Mouse (Mus musculus) embryonic facial prominence, embryonic 14.5 days (tissue): ENCODE data around the gene Emx2. TPM values are rescaled to one million over a fixed set of nuclear protein-coding genes. Genes with fewer than 3 reads are reported as not detected.

Source experiments
- ATAC-seq: fragments of 200-750 bp; cut with Nextera tagmentation; 2 replicates; pipeline ENCODE4 v1.8.0; 2017; ENCODE audit warnings: low read depth, moderate number of reproducible peaks, moderate TSS enrichment
- DNase-seq: peaks from one replicate; pipeline ENCODE4 v3.0.0-alpha.2; 2015; ENCODE audit warnings: low spot score
- H3K27ac ChIP-seq: fragments of 300-500 bp; sonication (generic); replicated peaks from 2 replicates; pipeline ENCODE4 v1.5.1; 2014; ENCODE audit warnings: low read depth, mild to moderate bottlenecking, low read length, moderate library complexity
- H3K27me3 ChIP-seq: fragments of 300-500 bp; sonication (generic); replicated peaks from 2 replicates; pipeline ENCODE4 v1.6.1; 2014; ENCODE audit warnings: low read length; ENCODE audit not compliant: control insufficient read depth, insufficient read depth
- H3K36me3 ChIP-seq: fragments of 300-500 bp; sonication (generic); 2 replicates; pipeline ENCODE4 v1.6.1; 2014; ENCODE audit warnings: low read length, mixed read lengths; ENCODE audit not compliant: control insufficient read depth, insufficient read depth
- H3K4me1 ChIP-seq: fragments of 300-500 bp; sonication (generic); 2 replicates; pipeline ENCODE4 v1.6.1; 2014; ENCODE audit warnings: antibody characterized with exemption, low read length; ENCODE audit not compliant: control insufficient read depth, insufficient read depth
- H3K4me2 ChIP-seq: fragments of 300-500 bp; sonication (generic); 2 replicates; pipeline ENCODE4 v1.6.1; 2014; ENCODE audit warnings: low read depth, mild to moderate bottlenecking, low read length, moderate library complexity, mixed read lengths
- H3K4me3 ChIP-seq: fragments of 300-500 bp; sonication (generic); 2 replicates; pipeline ENCODE4 v1.5.1; 2014; ENCODE audit warnings: low read depth, mild to moderate bottlenecking, low read length
- H3K9ac ChIP-seq: fragments of 300-500 bp; sonication (generic); 2 replicates; pipeline ENCODE4 v1.6.1; 2014; ENCODE audit warnings: low read depth, mild to moderate bottlenecking, low read length, moderate library complexity, mixed read lengths
- H3K9me3 ChIP-seq: fragments of 300-500 bp; sonication (generic); 2 replicates; pipeline ENCODE4 v1.6.1; 2016; ENCODE audit warnings: low read length; ENCODE audit not compliant: control insufficient read depth
- WGBS: fragments of 180-500 bp; shearing (Covaris S2); extraction: QIAGEN DNeasy Blood & Tissue Kit; methylation state at CpG from one replicate; pipeline ENCODE4 v1.1.7; 2014; 5-methylcytosine and 5-hydroxymethylcytosine counted together
- polyA plus RNA-seq: library from polyadenylated mRNA; unstranded; fragments of >200 nt; fragmentation: Nextera tagmentation; extraction: Ambion mirVana; gene quantifications from 2 replicates; pipeline ENCODE4 v1.2.1, GENCODE M21; 2014

Emx2 gene
- polyA plus RNA-seq, 1 experiment from 2014 or later, result 6.9 TPM

DNA sequence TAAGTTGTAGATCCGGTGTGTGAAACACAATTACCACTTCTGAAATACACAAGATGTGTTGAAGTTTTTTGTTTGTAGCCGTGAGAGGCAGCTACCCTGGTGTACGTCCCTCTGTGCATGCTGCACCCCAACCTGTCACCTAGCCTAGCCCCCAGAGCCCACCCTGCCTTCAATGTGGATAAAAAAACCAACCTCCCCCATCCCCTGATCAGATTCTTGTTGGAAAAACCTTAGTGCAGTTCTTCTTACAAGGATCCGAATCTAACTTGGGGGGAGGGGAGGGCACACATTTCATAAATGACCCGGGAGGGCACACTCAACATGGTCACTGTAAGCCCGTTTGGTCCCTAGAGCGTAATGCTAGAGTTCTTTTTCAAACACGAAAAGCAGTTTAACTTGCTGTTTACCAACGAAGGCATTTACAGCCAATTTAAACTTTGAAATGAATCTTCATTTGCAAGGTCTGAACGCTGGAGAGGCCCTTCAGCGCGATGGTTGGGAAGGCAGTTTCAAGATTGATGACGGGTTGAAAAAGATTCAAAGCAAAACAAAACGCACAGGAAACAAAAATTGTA lies 7.5 kb upstream of the Emx2 start:
- 0 out of 2 replicates have a peak overlapping the region, but pooled peaks have one; percentile 27 for H3K9ac ChIP-seq
- H3K4me2 ChIP-seq, result peak overlapping the region; percentile 53
- no peak for DNase-seq
- peak overlapping the region; percentile 27 for H3K4me3 ChIP-seq
- 10% methylated on average over 14 of the region's 14 CpGs for WGBS
- H3K9me3 ChIP-seq, result no peaks in the 10 kb centered on the region
- no peaks in the 10 kb centered on the region for H3K36me3 ChIP-seq
- no peak for ATAC-seq
- peaks cover 9% of the 10 kb centered on the region for H3K4me1 ChIP-seq
- no peak overlapping the region for H3K27ac ChIP-seq
- H3K27me3 ChIP-seq, result peaks cover 82% of the 10 kb centered on the region

DNA sequence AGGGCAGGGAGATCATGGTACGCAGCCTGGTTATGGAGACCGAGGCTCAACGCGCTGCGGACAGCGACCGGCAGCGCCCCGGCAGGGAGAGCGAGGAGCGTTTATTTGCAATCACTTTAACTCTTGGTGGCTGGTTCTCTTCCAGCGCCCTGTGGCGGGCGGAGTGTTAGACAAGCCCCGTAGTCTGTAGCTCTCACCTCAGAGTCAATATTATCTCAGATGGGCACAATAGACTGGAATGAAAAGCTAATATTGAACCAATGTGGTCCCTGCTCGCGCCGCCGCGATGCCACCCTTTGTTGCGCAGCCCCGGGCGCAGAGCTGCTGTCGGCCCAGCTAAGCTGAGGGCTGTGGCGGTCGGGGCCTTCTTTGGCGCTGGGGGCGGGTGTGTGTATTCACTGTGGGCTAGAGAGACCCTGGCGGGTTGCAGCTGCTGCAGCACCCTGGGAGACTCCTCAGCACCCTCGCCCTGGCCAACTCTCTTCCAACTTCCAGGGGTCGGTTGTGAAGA lies 6.7 kb upstream of the Emx2 start:
- Histone ChIP-seq H3K9ac (peak overlapping the region; percentile 48), H3K27me3 (peaks cover 91% of the 10 kb centered on the region), H3K4me2 (peak overlapping the region; percentile 53), H3K27ac (no peak overlapping the region), H3K4me3 (peak overlapping the region; percentile 27), H3K36me3 (no peaks in the 10 kb centered on the region), H3K9me3 (no peaks in the 10 kb centered on the region), H3K4me1 (peaks cover 9% of the 10 kb centered on the region)
- no peak for DNase-seq
- no peak for ATAC-seq
- 3% methylated on average over 29 of the region's 31 CpGs for WGBS

DNA sequence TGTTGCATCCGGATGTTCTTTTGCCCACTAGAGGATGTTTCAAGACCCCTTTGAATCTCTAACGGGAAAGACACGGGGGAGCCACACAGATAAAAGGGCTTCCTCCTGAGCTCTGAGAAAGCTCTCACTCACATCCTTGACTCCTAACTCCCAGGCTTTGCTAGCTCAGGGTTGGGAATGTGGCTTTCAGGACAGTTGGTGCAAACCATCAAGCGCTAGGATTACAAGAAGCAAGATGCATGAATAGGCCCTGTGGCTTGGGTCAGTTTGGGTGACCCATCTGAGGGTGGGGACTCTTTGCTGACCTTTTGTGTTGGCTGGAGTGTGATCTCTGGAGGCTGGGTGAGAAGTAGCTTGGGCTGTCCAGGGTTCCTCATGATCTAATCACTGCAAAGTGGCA lies 5.9 kb upstream of the Emx2 start:
- Histone ChIP-seq H3K27me3 (peaks cover 95% of the 10 kb centered on the region), H3K27ac (no peak overlapping the region), H3K4me2 (no peak overlapping the region), H3K9ac (no peak overlapping the region), H3K36me3 (no peaks in the 10 kb centered on the region), H3K4me3 (no peak overlapping the region), H3K4me1 (peaks cover 9% of the 10 kb centered on the region), H3K9me3 (no peaks in the 10 kb centered on the region)
- DNase-seq (no peak), ATAC-seq (no peak)
- WGBS, result 15% methylated on average over 4 of the region's 4 CpGs

DNA sequence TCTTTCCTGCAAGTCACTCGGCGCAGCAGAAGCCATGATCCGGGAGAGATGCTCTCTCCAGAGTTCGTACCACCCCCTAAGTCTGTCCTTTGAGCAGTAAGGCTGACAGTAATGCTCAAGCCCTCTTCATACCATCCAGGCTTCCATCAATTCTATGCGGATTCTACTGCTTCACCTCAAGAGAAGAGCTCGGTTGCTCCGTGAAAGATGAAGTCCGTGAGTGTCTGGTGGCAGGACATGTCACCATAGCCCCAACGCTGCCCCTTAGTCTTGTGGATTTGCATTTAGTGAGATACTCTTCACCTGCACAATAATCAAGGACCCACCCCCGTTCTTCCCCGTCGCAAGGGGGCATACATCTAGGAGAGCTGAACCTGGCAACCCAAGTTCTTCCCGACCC lies 4.6 kb upstream of the Emx2 start:
- 16% methylated on average over 13 of the region's 13 CpGs for WGBS
- no peak for DNase-seq
- ATAC-seq, result no peak
- peaks cover 95% of the 10 kb centered on the region for H3K27me3 ChIP-seq
- H3K9me3 ChIP-seq, result no peaks in the 10 kb centered on the region
- no peak overlapping the region for H3K9ac ChIP-seq
- no peak overlapping the region for H3K4me2 ChIP-seq
- H3K4me1 ChIP-seq, result peaks cover 9% of the 10 kb centered on the region
- H3K4me3 ChIP-seq, result no peak overlapping the region
- no peaks in the 10 kb centered on the region for H3K36me3 ChIP-seq
- no peak overlapping the region for H3K27ac ChIP-seq

DNA sequence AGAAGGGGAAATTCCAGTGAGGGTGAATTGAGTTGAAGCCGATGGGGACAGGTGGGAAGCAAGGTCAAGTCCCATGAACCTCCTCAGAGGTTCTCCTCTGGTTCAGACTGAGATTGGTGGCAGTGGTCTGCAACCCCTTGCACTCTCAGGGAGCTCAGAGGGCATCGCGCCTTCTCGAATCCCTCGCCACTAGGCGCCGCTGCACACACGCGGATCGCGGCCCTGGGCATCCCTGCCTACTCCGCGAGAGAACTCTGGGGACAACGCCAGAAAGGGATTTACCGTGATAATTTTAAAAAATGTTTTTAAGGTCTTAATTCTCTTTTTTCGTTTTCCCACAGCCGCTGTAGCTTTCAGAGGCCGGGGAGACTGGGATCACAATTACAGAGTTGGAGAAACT lies 4.0 kb upstream of the Emx2 start:
- Histone ChIP-seq H3K27me3 (peaks cover 93% of the 10 kb centered on the region), H3K4me1 (peaks cover 9% of the 10 kb centered on the region), H3K4me2 (peak overlapping the region; percentile 55), H3K9me3 (no peaks in the 10 kb centered on the region), H3K9ac (no peak overlapping the region), H3K4me3 (peak overlapping the region; percentile 5; the same call in 1 of the 2 replicates), H3K27ac (no peak overlapping the region), H3K36me3 (no peaks in the 10 kb centered on the region)
- peak; percentile 87 for DNase-seq
- under 1% methylated on average over 18 of the region's 18 CpGs for WGBS
- peak; percentile 74 for ATAC-seq

DNA sequence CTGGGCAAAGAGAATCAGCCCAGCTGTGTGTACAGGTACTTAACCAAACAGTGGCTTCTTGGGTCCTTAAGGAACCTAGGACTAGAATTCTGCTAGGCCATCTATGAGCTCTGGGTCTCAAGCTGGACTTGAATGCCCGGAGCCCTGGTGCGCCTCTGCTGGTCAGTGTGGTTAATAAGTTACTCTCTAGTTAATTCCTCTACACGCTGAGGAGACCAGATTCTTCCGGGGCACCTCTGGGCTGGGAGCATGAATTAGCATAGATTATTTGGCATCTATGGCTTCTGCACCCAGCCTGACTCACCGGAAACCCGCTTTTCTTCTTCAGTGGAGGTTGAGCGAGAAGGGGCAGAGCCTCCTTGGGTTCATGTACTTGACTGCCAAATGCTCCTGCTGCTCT lies 2.5 kb upstream of the Emx2 start:
- no peak for DNase-seq
- 13% methylated on average over 7 of the region's 7 CpGs for WGBS
- peak overlapping the region; percentile 55 for H3K4me2 ChIP-seq
- H3K4me3 ChIP-seq, result no peak overlapping the region; the same call in 1 of the 2 replicates
- H3K9ac ChIP-seq, result no peak overlapping the region
- H3K27me3 ChIP-seq, result peaks cover 85% of the 10 kb centered on the region
- H3K4me1 ChIP-seq, result peaks cover 9% of the 10 kb centered on the region
- ATAC-seq, result no peak
- no peaks in the 10 kb centered on the region for H3K9me3 ChIP-seq
- H3K36me3 ChIP-seq, result no peaks in the 10 kb centered on the region
- H3K27ac ChIP-seq, result no peak overlapping the region

DNA sequence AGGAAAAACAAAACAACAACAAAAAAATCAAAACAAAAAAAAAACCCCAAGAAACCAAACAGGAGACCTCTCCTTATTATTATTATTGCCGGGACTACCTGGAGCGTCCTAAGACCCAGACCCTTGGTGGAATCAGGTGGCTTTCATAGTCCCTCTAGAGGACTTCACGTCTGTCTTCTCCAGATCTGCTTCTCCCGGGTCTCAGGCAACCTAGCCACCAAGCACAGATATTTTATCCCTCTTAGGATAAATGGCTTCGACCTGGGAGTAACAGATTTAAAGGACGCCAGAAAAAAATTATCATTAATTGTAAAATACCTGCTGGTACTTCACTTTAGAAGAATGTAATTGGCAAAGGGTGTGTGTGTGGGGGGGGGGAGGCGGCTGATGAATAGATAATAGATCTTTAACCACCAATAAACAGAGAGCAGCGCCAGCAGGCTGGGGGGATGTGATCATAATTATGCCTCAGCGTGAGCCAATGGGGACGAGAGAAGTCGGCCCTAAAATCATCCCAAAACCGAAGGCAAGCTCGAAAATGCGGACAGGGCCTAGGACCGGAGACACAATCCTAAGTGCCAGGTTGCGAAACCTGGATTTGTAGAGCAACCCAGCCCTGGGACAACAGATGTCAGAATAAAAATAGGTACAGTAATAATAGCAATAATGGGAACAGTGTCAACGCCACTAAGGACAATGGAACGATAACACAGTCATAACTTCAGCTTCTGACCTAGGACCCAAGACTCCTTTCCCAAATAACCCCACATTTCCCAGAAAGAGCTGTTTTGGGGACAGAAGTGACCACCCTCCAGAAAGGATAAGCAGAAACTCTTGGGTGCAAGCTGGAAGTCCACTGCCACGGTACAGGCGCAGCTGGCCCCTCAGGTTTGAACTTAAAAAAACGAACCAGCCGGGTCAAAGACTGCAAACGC lies 894 bp upstream of the Emx2 start:
- Histone ChIP-seq H3K36me3 (no peaks in the 10 kb centered on the region), H3K4me1 (no peaks in the 10 kb centered on the region), H3K27me3 (peaks cover 81% of the 10 kb centered on the region), H3K9me3 (no peaks in the 10 kb centered on the region), H3K9ac (peak overlapping the region; percentile 79), H3K4me2 (peak overlapping the region; percentile 55), H3K27ac (peak overlapping the region; percentile 86), H3K4me3 (peak overlapping the region; percentile 53)
- 2% methylated on average over 23 of the region's 23 CpGs for WGBS
- 0 out of 2 replicates have a peak, but pooled peaks have one; percentile 23 for ATAC-seq
- peak; percentile 90 for DNase-seq

DNA sequence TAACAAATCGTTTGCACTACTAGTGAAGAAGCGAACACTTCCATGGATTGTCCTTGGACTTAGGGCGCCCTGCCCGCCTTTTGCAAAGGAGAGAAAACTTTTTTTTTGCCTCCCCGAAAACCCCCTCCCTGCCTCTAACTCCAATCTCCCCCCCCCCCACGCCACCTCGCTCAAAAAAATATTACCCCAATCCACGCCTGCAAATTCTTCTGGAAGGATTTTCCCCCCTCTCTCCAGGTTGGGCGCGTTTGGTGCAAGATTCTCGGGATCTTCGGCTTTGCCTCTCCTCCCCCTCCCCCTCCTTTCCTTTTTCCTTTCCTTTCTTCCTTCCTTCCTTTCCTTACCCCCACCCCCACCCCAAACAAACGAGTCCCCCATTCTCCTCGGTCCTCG lies 567 bp downstream of the Emx2 start:
- H3K27me3 ChIP-seq, result peaks cover 81% of the 10 kb centered on the region
- ATAC-seq, result no peak
- no peak for DNase-seq
- H3K4me2 ChIP-seq, result peak overlapping the region; percentile 55
- no peaks in the 10 kb centered on the region for H3K4me1 ChIP-seq
- peak overlapping the region; percentile 79 for H3K9ac ChIP-seq
- under 1% methylated on average over 14 of the region's 15 CpGs for WGBS
- H3K36me3 ChIP-seq, result no peaks in the 10 kb centered on the region
- H3K27ac ChIP-seq, result peak overlapping the region; percentile 86
- peak overlapping the region; percentile 53 for H3K4me3 ChIP-seq
- no peaks in the 10 kb centered on the region for H3K9me3 ChIP-seq
